Mouse (Mus musculus) adrenal gland, adult 18-20 months (tissue): Measurements from ENCODE around the gene Cbx1. TPM values are rescaled to one million over a fixed set of nuclear protein-coding genes. Genes with fewer than 3 reads are reported as not detected.
"Not testable (repeated sequence)": the region's sequence is repeated elsewhere in the genome, so short reads cannot be mapped to it uniquely, and the experiment has no call there.

Source experiments
- DNase-seq, 2 experiments: peaks; one replicate each; pipeline ENCODE4 v3.0.0; 2021 to 2022; ENCODE audit warnings: low spot score in 2 of 2
- total RNA-seq, 2 experiments: library from RNA; stranded (reverse); gene quantifications; 1 replicate in 1 of 2; 2 replicates in 1 of 2; pipeline ENCODE4 v1.2.3; 2021

Gene Cbx1
- total RNA-seq, 2 experiments from 2014 or later: 56.6 to 83.6 TPM

DNA sequence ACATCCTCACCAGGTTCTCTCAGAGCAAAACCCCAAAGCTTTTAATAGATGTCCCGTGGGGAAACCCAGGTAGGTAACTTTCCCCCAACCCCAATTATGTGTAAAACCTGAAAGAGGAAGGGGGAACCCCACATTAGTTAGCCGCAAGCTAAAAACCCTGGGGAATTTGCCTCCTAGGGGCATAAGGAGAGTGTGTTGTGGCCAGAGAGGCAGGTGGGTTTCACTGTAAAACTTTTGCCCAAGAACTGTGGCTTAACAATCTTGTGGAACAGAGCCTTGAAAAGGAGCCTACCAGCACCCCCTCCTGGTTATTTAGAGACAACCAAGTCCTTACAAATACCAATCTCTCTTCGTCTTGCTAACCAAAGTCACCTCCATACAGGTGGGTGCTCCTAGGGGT is 14.4 kb upstream of the Cbx1 start:
- DNase-seq: no peak

DNA sequence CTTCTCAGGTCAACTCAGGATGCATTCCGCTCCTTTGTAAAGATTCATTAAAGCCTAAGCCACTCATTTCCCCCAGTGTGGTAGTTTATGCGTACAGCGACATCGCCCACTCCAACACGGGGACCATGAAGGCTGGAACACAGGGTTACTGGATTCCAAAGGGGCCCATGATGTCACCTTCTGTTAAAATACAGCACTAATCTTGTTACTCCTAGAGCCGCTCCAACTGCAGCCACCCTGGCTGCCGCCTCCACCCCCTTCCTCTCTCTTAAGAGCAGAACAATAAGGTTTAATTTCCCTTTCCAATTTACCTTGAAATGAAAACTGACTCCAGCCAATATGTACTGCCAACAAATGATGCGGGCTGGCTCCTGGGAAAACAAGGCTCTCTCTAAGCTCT is 13.9 kb upstream of the Cbx1 start:
- no peak for DNase-seq

DNA sequence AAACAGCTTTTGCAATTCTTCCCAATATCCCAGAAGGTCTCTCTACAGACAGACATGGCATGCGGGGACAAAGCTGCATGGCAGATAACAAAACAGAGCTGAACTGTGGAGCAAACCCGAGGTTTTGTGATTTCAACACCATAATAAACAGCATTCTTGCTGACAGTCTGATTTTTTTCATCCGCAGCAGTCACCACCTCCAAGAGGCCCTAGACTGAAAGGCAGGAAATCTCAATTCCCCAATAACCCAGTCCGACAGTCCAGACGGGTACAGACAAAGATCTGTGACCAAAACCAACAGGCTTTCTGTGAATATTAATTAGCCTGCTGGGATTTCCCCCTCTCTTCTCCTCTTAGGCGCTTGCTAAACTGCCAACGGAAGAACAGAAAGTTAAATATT is 13.3 kb upstream of the Cbx1 start:
- DNase-seq: no peak

DNA sequence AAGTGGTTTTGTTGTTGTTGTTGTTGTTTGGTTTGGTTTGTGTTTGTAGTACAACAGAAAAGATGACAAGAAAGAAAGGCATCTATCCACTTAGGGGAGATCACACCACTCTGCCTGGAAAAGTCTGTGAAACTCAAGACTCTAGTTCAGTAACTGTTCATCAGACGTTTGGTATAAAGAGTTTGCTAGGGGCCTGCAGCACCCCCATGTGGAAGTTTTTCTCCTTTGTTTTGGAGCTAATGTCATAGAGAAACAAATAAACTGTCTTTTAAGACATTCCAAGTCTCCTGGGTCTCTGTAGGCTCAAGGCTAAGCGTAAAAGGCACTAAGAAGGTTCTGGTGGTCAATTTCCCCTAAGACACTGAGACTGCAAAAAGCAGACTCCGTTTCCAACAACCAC is 12.9 kb upstream of the Cbx1 start:
- DNase-seq: no peak

DNA sequence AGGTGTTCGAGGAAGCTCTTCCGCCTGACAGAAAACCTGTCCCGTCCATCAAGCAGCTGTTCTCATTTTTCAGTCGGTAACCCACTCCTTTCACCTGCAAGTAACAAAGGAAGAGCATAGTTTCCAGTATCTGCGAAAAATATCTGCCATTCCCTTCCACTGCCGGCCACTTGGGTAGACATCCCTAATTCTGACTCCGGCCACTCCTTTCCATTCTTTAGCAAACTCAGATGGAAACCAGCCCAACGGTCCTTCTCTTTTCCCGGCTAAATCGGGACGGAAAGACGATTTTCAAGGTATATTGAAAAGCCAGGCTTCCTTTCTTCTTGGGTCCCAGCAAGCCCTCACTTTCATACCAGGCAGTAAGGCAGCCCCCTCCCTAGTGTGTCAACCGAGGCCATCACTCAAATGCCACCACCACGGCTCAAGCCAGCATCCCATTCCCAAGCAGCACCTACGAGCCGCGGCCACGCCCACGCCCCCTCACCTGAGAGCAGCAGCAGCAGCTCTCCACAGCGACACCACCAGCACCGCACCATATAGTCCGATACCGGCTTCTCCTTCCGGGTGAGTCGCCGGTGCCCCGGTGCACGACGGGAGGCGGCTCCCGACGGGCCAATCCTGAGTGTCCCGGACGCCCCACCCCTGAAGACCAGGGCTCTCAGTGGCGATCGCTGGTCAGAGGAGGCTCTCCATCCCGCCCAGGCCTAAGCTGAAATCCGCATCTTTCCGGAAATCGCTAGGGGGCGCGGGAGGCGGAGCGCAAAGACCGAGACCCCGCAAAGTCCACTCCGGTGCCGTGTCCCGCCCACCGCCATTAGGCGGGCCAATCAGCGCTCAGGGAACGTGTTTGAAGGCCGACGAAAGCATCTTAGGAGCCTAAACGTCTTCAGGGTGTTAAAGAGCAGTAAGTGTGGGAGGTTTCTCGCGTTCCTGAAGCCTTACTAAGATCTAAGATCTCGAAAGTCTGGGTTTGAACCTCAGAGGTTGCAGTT is 11.7 kb upstream of the Cbx1 start, which contains the start of gene Snx11:
TSS of gene Snx11 (minus strand) at position 592 of the 995 bp plus-strand sequence.
- DNase-seq: peak; percentile 97 to 98

DNA sequence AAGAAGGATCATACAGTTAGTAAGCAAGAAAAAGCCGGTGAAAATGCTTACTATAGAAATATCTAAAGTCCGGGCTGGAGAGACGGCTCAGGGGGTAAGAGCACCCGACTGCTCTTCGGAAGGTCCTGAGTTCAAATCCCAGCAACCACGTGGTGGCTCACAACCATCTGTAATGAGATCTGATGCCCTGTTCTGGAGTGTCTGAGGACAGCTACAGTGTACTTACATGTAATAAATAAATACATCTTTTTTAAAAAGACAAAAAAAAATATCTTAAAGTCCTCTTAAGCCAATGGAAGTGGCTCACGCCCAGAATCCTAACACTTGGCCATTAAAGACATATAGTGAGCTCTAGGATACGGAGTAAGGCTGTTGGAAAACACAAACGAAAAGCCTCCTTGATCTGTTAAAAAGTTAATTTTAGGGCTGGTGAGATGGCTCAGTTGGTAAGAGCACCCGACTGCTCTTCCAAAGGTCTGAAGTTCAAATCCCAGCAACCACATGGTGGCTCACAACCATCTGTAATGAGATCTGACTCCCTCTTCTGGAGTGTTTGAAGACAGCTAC is 10.8 kb upstream of the Cbx1 start:
- DNase-seq: not testable (repeated sequence)

DNA sequence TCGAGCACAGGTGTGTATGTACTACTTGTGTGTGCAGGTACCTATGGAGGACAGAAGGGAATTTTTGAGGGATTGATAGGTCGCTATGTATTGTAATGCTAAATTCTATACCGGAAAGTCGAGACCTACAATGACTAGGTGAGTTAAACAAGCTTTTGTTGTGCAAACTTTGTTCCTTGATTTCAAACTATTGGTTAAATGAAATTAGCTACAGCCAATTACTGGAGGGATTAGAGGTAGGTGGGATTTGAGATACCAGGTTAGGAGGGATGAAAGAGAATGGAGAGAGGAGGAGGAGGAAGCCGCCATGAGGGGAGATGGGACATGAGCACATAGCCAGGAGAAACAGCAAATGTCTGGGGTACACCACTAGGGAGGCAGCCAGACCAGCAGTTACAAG is 8.6 kb upstream of the Cbx1 start:
- no peak for DNase-seq

DNA sequence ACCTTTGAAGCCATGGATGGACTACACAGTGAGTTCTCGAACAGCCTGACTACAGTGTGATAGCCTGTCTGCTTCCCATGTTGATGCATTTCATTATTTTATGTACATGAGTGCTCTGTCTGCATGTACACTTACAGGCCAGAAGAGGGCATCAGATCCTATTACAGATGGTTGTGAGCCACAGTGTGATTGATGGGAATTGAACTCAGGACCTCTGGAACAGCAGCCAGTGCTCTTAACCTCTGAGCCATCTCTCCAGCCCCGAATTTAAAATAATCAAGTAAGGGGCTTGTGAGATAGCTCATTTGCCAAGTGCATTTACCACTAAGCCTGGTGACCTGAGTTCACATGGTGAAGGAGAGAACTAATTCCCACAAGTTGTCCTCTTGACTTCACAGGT is 7.5 kb upstream of the Cbx1 start:
- no peak for DNase-seq

DNA sequence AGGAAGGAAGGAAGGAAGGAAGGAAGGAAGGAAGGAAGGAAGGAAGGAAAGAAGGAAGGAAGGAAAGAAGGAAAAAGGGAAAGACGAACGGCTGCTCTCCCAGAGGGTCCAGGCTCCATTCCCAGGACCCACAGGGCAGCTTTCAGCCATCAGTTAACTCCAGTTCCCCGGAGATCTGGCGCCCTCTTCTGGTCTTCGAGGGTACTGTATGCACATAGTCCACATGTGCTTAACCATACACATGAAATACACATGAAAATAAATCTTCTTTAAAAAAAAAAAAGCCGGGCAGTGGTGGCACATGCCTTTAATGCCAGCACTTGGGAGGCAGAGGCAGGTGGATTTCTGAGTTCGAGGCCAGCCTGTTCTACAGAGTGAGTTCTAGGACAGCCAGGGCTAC is 4.1 kb upstream of the Cbx1 start:
- DNase-seq: peak; percentile 66 to 76

DNA sequence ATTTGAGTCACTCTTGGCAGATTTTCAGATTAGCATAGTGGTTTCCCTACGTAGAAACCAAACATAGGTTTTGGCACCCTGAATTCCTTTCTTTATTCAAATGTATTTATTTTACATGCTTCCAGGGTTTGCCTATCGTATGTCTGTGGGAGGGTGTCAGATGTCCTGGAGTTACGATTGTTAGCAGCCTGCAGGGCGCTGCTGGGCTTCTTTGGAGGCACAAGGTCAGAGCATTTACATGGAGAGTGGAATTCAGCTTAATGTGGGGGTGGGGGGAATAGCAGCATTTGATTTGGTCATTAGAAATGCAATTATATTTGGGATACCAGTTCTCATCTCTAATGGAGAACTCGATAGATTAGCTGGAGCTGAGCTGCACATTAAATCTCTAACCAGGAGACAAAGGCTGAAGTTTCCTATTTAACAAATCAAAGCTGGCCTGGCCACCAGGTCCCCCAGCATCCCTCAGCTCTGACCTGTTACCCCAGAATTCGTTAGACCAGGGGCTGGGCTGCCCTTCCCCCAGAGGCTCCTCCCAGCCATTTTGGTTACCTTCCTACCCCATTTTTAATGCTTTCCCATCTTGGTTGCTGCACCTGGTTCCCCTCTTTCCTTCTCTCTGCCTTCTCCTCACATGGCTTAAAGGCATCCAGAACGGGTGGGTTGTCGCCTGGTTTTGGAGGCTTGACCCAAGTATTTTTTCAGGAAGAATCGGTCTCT is 2.0 kb upstream of the Cbx1 start:
- DNase-seq: no peak

DNA sequence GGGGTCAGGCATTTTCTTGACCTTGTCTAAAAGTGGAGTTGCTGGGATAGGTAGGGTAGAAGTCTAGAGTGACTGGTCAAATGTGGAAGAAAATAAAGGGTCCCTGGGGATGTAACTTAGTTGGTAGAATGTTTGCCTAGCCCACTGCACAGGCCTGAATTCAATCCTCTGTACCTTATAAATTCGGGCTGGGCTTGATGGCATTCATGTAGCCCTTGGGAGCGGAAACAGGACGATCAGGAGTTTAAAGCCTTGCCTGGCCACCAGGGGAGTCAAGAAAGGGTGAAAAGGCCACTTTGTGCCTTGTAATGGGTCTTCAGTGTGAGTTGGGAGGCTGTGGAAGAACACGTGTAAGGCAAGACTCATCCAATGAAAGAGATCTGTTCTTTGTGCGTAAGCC is 1.1 kb downstream of the Cbx1 start:
- DNase-seq: no peak

DNA sequence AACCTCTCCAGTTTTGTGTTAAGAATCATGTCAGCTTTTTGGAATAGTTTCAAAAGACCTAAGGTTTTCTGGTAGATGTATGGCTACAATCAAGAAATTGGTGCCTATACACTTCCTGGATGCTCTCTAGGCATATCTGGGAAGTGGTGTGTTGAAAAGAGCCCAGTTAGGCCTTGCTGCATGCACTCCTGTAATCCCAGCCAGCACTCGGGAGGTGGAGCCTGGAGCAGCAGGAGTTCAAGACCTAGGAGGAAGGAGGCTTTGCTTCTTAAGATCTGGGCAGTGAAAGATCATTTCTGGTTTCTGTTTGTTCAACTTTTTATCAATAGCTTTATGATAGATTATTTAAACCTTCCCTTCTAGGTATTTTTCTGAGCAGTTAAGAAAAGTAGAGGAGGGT is 1.8 kb downstream of the Cbx1 start:
- no peak for DNase-seq

DNA sequence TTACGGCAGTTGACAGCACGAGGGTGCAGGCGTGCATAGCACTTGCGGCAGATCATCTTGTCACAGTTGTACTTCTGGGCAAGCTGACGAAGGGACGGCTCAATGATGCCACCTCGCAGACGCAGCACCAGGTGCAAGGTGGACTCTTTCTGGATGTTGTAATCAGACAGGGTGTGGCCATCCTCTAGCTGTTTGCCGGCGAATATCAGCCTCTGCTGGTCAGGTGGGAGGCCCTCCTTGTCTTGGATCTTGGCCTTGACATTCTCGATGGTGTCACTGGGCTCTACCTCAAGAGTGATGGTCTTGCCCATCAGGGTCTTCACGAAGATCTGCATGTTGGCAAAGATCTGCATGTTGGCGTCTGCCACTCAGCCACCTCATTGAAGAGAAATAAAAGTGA is 6.6 kb downstream of the Cbx1 start:
- DNase-seq: no peak

DNA sequence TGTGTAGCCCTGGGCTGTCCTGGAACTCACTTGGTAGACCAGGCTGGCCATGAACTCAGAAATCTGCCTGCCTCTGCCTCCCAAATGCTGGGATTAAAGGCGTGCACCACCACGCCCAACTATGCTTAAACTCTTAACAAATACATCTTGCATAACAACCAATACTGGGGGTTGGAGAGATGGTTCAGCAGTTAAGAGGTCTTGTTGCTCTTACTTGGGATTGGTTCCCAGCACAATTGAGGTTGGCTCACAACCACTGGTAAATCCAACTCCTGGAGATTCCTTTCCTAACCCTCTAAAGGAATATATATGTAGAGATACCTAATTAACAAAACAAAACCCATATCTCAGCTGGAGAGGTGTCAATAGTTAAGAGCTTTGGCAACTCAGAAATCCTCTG is 7.2 kb downstream of the Cbx1 start:
- no peak for DNase-seq

DNA sequence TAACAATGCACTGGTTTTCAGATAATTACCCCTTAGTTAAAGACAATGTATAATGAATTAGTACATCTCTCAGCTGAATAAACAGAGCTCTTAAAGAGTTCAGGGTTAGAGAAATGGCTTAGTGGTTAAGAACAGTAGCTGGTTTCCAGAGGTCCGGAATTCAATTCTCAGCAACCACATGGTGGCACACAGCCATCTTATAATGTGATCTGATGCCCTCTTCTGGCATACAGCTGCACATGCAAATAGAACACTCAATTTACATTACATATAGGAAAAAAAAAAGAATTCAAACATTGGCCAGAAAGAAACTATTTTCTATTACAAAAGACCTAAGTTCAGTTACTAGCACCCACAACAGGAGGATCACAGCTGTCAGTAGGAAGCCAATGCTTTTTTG is 7.7 kb downstream of the Cbx1 start:
- DNase-seq: no peak

DNA sequence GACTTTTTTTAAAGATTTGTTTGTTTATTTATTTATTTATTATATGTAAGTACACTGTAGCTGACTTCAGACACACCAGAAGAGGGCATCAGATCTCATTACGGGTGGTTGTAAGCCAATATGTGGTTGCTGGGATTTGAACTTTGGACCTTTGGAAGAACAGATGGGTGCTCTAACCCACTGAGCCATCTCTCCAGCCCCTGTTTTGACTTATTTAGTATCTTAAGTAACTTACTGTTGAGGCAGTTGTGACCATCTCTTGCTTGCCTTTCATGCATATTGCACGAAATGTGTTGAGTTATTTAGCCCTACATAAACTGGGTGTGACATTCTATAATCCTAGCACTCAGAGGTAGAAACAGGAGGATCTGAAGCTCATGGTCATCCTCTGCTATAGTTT is 10.6 kb downstream of the Cbx1 start:
- no peak for DNase-seq

DNA sequence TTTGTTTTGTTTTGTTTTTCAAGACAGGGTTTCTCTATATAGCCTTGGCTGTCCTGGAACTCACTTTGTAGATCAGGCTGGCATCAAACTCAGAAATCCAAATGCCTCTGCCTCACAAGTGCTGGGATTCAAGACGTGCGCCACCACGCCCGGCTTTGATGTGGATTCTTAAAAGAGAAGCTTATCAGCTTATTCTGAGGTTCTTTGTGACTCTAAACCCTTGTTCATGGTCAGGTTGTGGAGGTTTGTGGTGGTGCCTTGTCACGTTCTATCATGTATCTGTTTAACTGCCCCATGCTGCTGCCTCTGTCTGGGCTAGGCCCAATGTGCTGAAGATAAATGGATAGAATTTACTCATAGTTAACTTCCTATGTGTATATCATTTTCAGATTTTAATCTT is 16.7 kb downstream of the Cbx1 start:
- peak in 1 of 2 experiments; percentile 7 for DNase-seq

DNA sequence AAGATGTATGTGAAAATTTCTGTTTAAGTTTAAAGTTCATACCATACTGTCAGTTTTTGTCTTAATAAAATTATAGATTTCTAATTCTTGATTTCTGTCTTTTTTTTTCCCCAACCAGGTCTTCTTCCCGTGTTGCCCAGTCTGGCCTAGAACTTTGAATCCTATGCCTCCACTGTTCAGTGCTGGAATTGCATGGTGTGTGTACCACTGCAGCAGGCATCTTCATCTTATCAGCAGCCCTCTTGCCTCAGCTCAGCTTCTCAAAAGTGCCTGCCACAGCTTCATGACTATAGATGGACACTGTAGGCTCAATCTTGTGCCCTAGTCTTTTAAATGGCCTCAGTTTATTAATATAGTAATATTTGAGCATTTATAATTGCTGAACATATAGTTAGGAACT is 19.1 kb downstream of the Cbx1 start:
- DNase-seq: no peak

DNA sequence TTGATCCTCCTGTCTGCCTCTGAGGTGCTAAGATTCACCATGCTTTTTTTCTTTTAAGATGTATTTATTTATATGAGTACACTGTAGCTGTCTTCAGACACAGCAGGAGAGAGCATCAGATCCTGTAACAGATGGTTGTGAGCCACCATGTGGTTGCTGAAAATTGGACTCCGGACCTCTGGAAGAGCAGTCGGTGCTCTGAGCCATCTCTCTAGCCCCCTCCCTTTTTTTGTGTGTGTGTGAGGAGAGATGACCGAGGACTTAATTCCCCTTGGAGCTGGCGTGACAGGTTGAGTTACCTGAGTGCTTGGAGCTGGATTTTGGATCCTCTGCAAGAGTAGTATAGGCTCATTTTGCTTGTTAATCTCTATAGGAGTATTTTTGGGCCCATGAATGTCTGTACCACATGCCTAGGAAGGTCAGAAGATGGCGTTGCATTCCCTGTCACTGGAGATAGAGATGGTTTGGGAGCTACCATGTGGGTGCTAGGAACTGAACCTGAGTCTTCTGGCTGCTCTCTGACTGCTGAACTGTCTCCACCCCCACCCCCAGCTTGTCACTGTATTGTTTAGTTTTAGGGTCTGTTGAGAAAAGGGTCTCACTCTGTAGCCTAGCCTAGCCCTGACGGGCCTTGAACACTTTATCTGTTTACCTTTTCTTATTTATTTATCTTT is 20.8 kb downstream of the Cbx1 start:
- no peak for DNase-seq

DNA sequence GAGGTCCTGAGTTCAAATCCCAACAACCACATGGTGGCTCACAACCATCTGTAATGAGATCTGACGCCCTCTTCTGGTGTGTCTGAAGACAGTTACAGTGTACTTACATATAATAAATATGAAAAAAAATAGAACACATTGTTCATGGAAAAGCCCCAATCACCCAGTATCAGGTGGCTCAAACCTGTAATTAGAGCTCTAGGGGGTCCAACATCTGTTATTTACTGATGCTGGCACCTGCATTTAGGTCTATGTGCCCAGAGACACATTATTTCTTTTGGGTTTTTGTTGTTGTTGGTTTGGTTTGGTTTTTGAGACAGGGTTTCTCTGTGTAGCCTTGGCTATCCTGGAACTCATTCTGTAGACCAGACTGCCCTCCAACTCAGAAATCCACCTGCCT is 22.3 kb downstream of the Cbx1 start:
- DNase-seq: not testable (repeated sequence)

DNA sequence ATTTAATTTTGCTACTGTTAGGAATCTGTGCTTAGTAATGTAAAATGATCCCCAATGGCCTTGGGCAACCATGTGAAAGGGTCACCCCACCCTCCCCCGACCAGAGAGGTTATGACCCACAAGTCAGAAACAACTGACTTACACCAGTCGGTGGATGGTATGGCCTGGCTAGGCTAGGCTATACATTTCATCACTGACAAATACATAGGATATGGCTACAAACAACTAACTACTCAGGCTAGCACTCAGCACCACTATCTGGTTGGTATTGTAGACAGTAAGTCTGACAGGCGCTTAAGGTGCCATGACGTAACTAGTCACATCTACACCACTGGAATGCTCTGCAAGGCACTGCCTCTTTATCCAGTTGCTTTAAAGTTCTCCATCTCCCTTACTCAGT is 24.5 kb downstream of the Cbx1 start:
- DNase-seq: no peak
